Mouse (Mus musculus) CH12.LX (cell line): ENCODE data around the gene Rabl3. TPM values are rescaled to one million over a fixed set of nuclear protein-coding genes. Genes with fewer than 3 reads are reported as not detected.

Experiments used
- DNase-seq: peaks from one replicate; pipeline ENCODE4 v3.0.0-alpha.2; 2013; ENCODE audit errors: extremely low read depth
- H3K27ac ChIP-seq: 2 replicates; pipeline ENCODE4 v1.5.1; 2012; ENCODE audit warnings: low read depth, mild to moderate bottlenecking, control low read depth, moderate library complexity; ENCODE audit not compliant: insufficient read depth
- H3K27me3 ChIP-seq: replicated peaks from 2 replicates; pipeline ENCODE3; 2012; ENCODE audit warnings: inconsistent platforms
- H3K36me3 ChIP-seq, 2 experiments: replicated peaks in 1 of 2; 2 replicates each; pipeline versions ENCODE3 to v1.6.1; 2012; ENCODE audit warnings: inconsistent platforms in 1 of 2, low read length in 1 of 2, mild to moderate bottlenecking in 1 of 2, mixed read lengths in 1 of 2, moderate library complexity in 1 of 2; ENCODE audit not compliant: control insufficient read depth in 1 of 2, insufficient read depth in 1 of 2
- H3K4me1 ChIP-seq, 2 experiments: 2 replicates each; pipeline ENCODE4 v1.6.1; 2012; ENCODE audit warnings: inconsistent platforms in 1 of 2, moderate library complexity in 1 of 2; ENCODE audit not compliant: insufficient read depth in 2 of 2, control insufficient read depth in 1 of 2
- H3K4me2 ChIP-seq: 2 replicates; pipeline ENCODE4 v1.6.1; 2012; ENCODE audit warnings: low read depth, mild to moderate bottlenecking, control low read depth; ENCODE audit not compliant: poor library complexity, insufficient read depth, severe bottlenecking
- H3K4me3 ChIP-seq, 3 experiments: fragments of 150-350 bp in 1 of 3; sonication (generic) in 1 of 3; replicated peaks in 1 of 3; 2 replicates each; pipeline versions ENCODE3 to v1.5.1; 2011 to 2012; ENCODE audit warnings: low read depth in 2 of 3, low read length in 2 of 3, mild to moderate bottlenecking in 2 of 3, moderate library complexity in 2 of 3, control low read depth in 1 of 3, improper control_type of control experiment in 1 of 3, inconsistent platforms in 1 of 3, mixed read lengths in 1 of 3; ENCODE audit not compliant: poor library complexity in 1 of 3
- H3K79me2 ChIP-seq: replicated peaks from 2 replicates; pipeline ENCODE4 v1.6.1; 2012; ENCODE audit warnings: mild to moderate bottlenecking, moderate library complexity; ENCODE audit not compliant: control insufficient read depth, poor library complexity, insufficient read depth, severe bottlenecking; ENCODE audit errors: extremely low read depth
- H3K9ac ChIP-seq: 2 replicates; pipeline ENCODE4 v1.6.1; 2012; ENCODE audit warnings: low read depth, mild to moderate bottlenecking, control low read depth, moderate library complexity; ENCODE audit not compliant: insufficient read depth
- H3K9me3 ChIP-seq: replicated peaks from 2 replicates; pipeline ENCODE3; 2012; ENCODE audit warnings: low read length, inconsistent platforms, mixed read lengths
- BHLHE40 ChIP-seq: IDR thresholded peaks from 2 replicates; pipeline ENCODE4 v1.6.1; 2011; ENCODE audit warnings: mild to moderate bottlenecking, low read depth, low read length, improper control_type of control experiment
- CHD1 ChIP-seq: IDR thresholded peaks from 2 replicates; pipeline ENCODE4 v1.6.1; 2012; ENCODE audit warnings: low read depth, low read length, improper control_type of control experiment, inconsistent platforms
- CTCF ChIP-seq, 2 experiments: IDR thresholded peaks in 1 of 2; conservative IDR thresholded peaks in 1 of 2; 2 replicates each; pipeline ENCODE4 v1.5.1; 2011 to 2012; ENCODE audit warnings: low read depth in 2 of 2, low read length in 2 of 2, improper control_type of control experiment in 1 of 2, inconsistent platforms in 1 of 2, mild to moderate bottlenecking in 1 of 2, moderate library complexity in 1 of 2
- E2F4 ChIP-seq: IDR thresholded peaks from 2 replicates; pipeline ENCODE4 v1.6.1; 2011; ENCODE audit warnings: low read depth, low read length, improper control_type of control experiment; ENCODE audit not compliant: insufficient replicate concordance
- ELF1 ChIP-seq: IDR thresholded peaks from 2 replicates; pipeline ENCODE4 v1.6.1; 2014; ENCODE audit warnings: low read depth, mild to moderate bottlenecking, inconsistent platforms, low read length, improper control_type of control experiment
- EP300 ChIP-seq: IDR thresholded peaks from 2 replicates; pipeline ENCODE4 v1.6.1; 2011; ENCODE audit warnings: low read length, improper control_type of control experiment
- ETS1 ChIP-seq: conservative IDR thresholded peaks from 2 replicates; pipeline ENCODE4 v1.6.1; 2012; ENCODE audit warnings: low read depth, mild to moderate bottlenecking, inconsistent platforms, low read length, improper control_type of control experiment, moderate library complexity
- GABPA ChIP-seq: IDR thresholded peaks from 2 replicates; pipeline ENCODE4 v1.6.1; 2012; ENCODE audit warnings: low read depth, low read length, improper control_type of control experiment, inconsistent platforms; ENCODE audit not compliant: insufficient replicate concordance
- IRF4 ChIP-seq: IDR thresholded peaks from 2 replicates; pipeline ENCODE4 v1.6.1; 2014; ENCODE audit warnings: low read depth, mild to moderate bottlenecking, inconsistent platforms, low read length, improper control_type of control experiment
- JUN ChIP-seq: IDR thresholded peaks from 2 replicates; pipeline ENCODE4 v1.6.1; 2011; ENCODE audit warnings: low read depth, mild to moderate bottlenecking, low read length, improper control_type of control experiment, moderate library complexity; ENCODE audit not compliant: insufficient read depth
- JUND ChIP-seq: conservative IDR thresholded peaks from 2 replicates; pipeline ENCODE4 v1.6.1; 2011; ENCODE audit warnings: low read depth, low read length, improper control_type of control experiment
- KAT2A ChIP-seq: IDR thresholded peaks from 2 replicates; pipeline ENCODE4 v1.6.1; 2012; ENCODE audit warnings: low read length, improper control_type of control experiment, inconsistent platforms; ENCODE audit not compliant: insufficient replicate concordance
- MAFK ChIP-seq: IDR thresholded peaks from 2 replicates; pipeline ENCODE4 v1.6.1; 2011; ENCODE audit warnings: low read length, improper control_type of control experiment; ENCODE audit not compliant: insufficient replicate concordance
- MAX ChIP-seq: IDR thresholded peaks from 2 replicates; pipeline ENCODE4 v1.6.1; 2011; ENCODE audit warnings: low read length, improper control_type of control experiment
- MAZ ChIP-seq: IDR thresholded peaks from 2 replicates; pipeline ENCODE4 v1.6.1; 2012; ENCODE audit warnings: low read depth, mild to moderate bottlenecking, inconsistent platforms, low read length, improper control_type of control experiment, moderate library complexity
- MEF2A ChIP-seq: IDR thresholded peaks from 2 replicates; pipeline ENCODE4 v1.6.1; 2014; ENCODE audit warnings: low read depth, mild to moderate bottlenecking, inconsistent platforms, low read length, improper control_type of control experiment, borderline replicate concordance
- MXI1 ChIP-seq: IDR thresholded peaks from 2 replicates; pipeline ENCODE4 v1.6.1; 2011; ENCODE audit warnings: mild to moderate bottlenecking, low read depth, low read length, improper control_type of control experiment
- MYC ChIP-seq: IDR thresholded peaks from 2 replicates; pipeline ENCODE4 v1.6.1; 2011; ENCODE audit warnings: low read depth, mild to moderate bottlenecking, improper control_type of control experiment, low read length
- NELFE ChIP-seq: IDR thresholded peaks from 2 replicates; pipeline ENCODE4 v1.6.1; 2011; ENCODE audit warnings: low read depth, low read length, improper control_type of control experiment
- POLR2A ChIP-seq: IDR thresholded peaks from 2 replicates; pipeline ENCODE4 v1.6.1; 2011; ENCODE audit warnings: low read depth, mild to moderate bottlenecking, improper control_type of control experiment, low read length
- POLR2AphosphoS2 ChIP-seq: IDR thresholded peaks from 2 replicates; pipeline ENCODE4 v1.6.1; 2011; ENCODE audit warnings: low read depth, low read length, improper control_type of control experiment
- RAD21 ChIP-seq: IDR thresholded peaks from 2 replicates; pipeline ENCODE4 v1.6.1; 2011; ENCODE audit warnings: low read depth, mild to moderate bottlenecking, low read length, improper control_type of control experiment, moderate library complexity
- RCOR1 ChIP-seq: conservative IDR thresholded peaks from 2 replicates; pipeline ENCODE4 v1.6.1; 2012; ENCODE audit warnings: low read depth, mild to moderate bottlenecking, inconsistent platforms, low read length, improper control_type of control experiment
- SIN3A ChIP-seq: IDR thresholded peaks from 2 replicates; pipeline ENCODE4 v1.6.1; 2012; ENCODE audit warnings: low read length, improper control_type of control experiment, inconsistent platforms
- SMC3 ChIP-seq: IDR thresholded peaks from 2 replicates; pipeline ENCODE4 v1.6.1; 2011; ENCODE audit warnings: low read depth, low read length, improper control_type of control experiment
- TBP ChIP-seq: conservative IDR thresholded peaks from 2 replicates; pipeline ENCODE4 v1.6.1; 2011; ENCODE audit warnings: low read depth, low read length, improper control_type of control experiment
- TCF12 ChIP-seq: IDR thresholded peaks from 2 replicates; pipeline ENCODE4 v1.6.1; 2014; ENCODE audit warnings: low read depth, mild to moderate bottlenecking, inconsistent platforms, low read length, improper control_type of control experiment
- UBTF ChIP-seq: IDR thresholded peaks from 2 replicates; pipeline ENCODE4 v1.6.1; 2012; ENCODE audit warnings: low read depth, mild to moderate bottlenecking, inconsistent platforms, low read length, improper control_type of control experiment, moderate library complexity
- USF1 ChIP-seq: IDR thresholded peaks from 2 replicates; pipeline ENCODE4 v1.6.1; 2014; ENCODE audit warnings: low read depth, mild to moderate bottlenecking, inconsistent platforms, low read length, improper control_type of control experiment
- USF2 ChIP-seq: conservative IDR thresholded peaks from 2 replicates; pipeline ENCODE4 v1.6.1; 2011; ENCODE audit warnings: low read depth, low read length, improper control_type of control experiment
- ZC3H11A ChIP-seq: IDR thresholded peaks from 2 replicates; pipeline ENCODE4 v1.6.1; 2012; ENCODE audit warnings: low read depth, mild to moderate bottlenecking, inconsistent platforms, low read length, improper control_type of control experiment
- ZKSCAN1 ChIP-seq: IDR thresholded peaks from 2 replicates; pipeline ENCODE4 v1.6.1; 2012; ENCODE audit warnings: low read depth, inconsistent platforms, low read length, improper control_type of control experiment, borderline replicate concordance
- ZMIZ1 ChIP-seq: IDR thresholded peaks from 2 replicates; pipeline ENCODE4 v1.6.1; 2012; ENCODE audit warnings: low read depth, mild to moderate bottlenecking, inconsistent platforms, low read length, improper control_type of control experiment
- ZNF384 ChIP-seq: IDR thresholded peaks from 2 replicates; pipeline ENCODE4 v1.6.1; 2012; ENCODE audit warnings: low read depth, low read length, improper control_type of control experiment, inconsistent platforms
- dilution Hi-C: fragments of 300-500 bp; cut with MboI; formaldehyde crosslinking; loops from 2 replicates; pipeline ENCODE4 v1.14.3; 2020; ENCODE audit warnings: low sequenced_read_pairs; ENCODE audit not compliant: extremely low pct_unique_long_range_greater_than_20kb, extremely low pct_ligation_motif_present
- in situ Hi-C: fragments of 300-500 bp; cut with MboI; formaldehyde crosslinking; loops from 3 replicates; pipeline ENCODE4 v1.14.3; 2019; ENCODE audit warnings: low sequenced_read_pairs, low pct_ligation_motif_present, low pct_unique_long_range_greater_than_20kb, mixed read lengths
- polyA plus RNA-seq: library from polyadenylated mRNA; unstranded; fragments of >175 nt; gene quantifications from 2 replicates; pipeline ENCODE4 v1.2.1, GENCODE M21; 2012; ENCODE audit warnings: low read depth; ENCODE audit not compliant: insufficient read length
- total RNA-seq, 2 experiments: library from RNA; depleted of rRNA; stranded (reverse); fragments of 300-350 nt in 1 of 2; fragments of >200 nt in 1 of 2; gene quantifications; 2 replicates each; pipeline ENCODE4 v1.2.3; 2012 to 2014

Gene Rabl3
- total and polyA plus RNA-seq, 3 experiments: 12.3 to 36.8 (median 19.8) TPM

DNA sequence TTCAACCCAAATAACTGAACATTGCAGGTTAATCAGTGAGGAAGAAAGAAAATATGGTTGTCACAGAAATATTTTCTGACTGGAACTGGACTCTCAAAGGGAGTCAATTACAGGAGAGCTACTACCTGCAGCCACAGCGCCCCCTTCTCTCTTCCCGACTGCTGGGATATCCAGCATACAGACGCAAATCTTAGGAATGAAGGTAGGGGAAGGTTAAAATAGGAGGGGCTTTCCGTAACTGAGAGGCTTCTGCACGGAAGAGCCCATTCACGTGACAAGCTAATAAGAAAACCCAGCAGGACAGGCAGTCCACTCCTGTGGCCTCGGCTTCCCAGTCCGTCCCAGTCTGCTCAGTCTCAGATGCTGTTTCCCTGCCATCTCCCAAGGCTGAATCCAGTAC lies 25.0 kb upstream of the Rabl3 start (continued):
- TF ChIP-seq MEF2A (peak; percentile 45; the same call in 1 of the 2 replicates), NELFE (no peak), BHLHE40 (peak; percentile 86)

DNA sequence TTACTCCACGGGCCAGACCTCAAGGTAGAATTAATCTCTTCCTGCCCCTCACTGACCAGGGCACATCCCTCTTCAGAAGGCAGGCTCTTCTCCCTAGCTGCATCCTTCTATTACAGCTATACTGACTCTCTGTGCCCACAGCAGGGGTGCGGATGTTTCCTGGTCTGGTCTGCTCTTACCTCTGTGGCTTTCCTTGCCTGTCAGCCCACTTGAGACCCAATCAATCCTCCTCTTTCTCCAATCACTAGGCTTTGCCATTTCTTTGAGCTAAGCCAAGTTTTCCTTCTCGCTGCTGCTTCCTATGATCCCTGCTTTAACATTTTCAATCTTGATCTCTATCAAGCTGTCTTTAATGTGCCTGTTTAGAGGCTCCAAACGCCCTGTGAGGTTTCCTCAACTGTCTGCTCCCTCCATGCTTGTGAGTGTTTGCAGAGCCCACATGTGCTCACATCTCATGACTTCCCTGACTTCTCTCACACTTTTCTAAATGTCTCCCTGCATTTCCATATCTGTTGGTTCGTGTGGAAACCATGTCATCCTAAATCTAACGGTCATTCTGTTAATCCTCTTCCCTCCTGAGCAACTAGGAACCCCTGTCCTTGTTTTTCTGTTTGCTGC lies 23.2 kb upstream of the Rabl3 start:
- Histone ChIP-seq H3K4me1 (peaks cover 3 to 11% of the 10 kb centered on the region in 2 experiments; a peak in 2 of 4 replicates), H3K9me3 (no peaks in the 10 kb centered on the region)

More for the DNA sequence above, 23.2 kb upstream of the Rabl3 start:
- H3K27me3 ChIP-seq: no peaks in the 10 kb centered on the region
- peak overlapping the region; percentile 76 for H3K4me2 ChIP-seq
- H3K27ac ChIP-seq: peak overlapping the region; percentile 86
- dilution Hi-C loops: no loop called here
- H3K9ac ChIP-seq: peak overlapping the region; percentile 95
- in situ Hi-C loops: no loop called here
- DNase-seq: no peak
- H3K4me3 ChIP-seq: peak overlapping the region; percentile 45 to 56 (median 52)
- peaks cover 32% of the 10 kb centered on the region for H3K79me2 ChIP-seq
- TF ChIP-seq CHD1 (no peak; the same call in 1 of the 2 replicates), POLR2A (peak; percentile 56), CTCF (conservative IDR thresholded peaks at IDR 0.05 in 1 of 2, IDR thresholded peaks at IDR 0.05 in 1 of 2; ENCODE audit: low read depth in 2 of 2, low read length in 2 of 2) (no peak), POLR2AphosphoS2 (no peak), ZC3H11A (no peak), MXI1 (peak; percentile 50; the same call in 1 of the 2 replicates), GABPA (no peak), ETS1 (no peak), RAD21 (no peak), USF1 (no peak), NELFE (0 out of 2 replicates have a peak, but pooled peaks have one; percentile 12), TCF12 (0 out of 2 replicates have a peak, but pooled peaks have one; percentile 7), MAX (peak; percentile 67; the same call in 1 of the 2 replicates), ZKSCAN1 (no peak), ZMIZ1 (no peak; the same call in 1 of the 2 replicates), MYC (peak; percentile 83; the same call in 1 of the 2 replicates), MAFK (no peak), SIN3A (no peak; the same call in 1 of the 2 replicates), TBP (0 out of 2 replicates have a peak, but pooled peaks have one; percentile 15), IRF4 (no peak), E2F4 (no peak), BHLHE40 (peak; percentile 24; the same call in 1 of the 2 replicates), JUN (no peak), ELF1 (no peak), UBTF (no peak), ZNF384 (no peak), MAZ (no peak), EP300 (no peak), RCOR1 (no peak), USF2 (no peak), KAT2A (no peak), JUND (0 out of 2 replicates have a peak, but pooled peaks have one; percentile 9), SMC3 (no peak)
- H3K36me3 ChIP-seq: peaks cover 36 to 93% of the 10 kb centered on the region in 2 experiments
